Mouse (Mus musculus) limb, embryonic 13.5 days (tissue): Measurements from ENCODE around the gene Eea1. TPM values are rescaled to one million over a fixed set of nuclear protein-coding genes. Genes with fewer than 3 reads are reported as not detected.
"Not testable (repeated sequence)": the region's sequence is repeated elsewhere in the genome, so short reads cannot be mapped to it uniquely, and the experiment has no call there.

Experiments
- ATAC-seq: fragments of 200-750 bp; cut with Nextera tagmentation; 2 replicates; pipeline ENCODE4 v1.8.0; 2017; ENCODE audit warnings: low read depth, moderate number of reproducible peaks, moderate TSS enrichment; ENCODE audit not compliant: low FRiP score
- H3K27ac ChIP-seq: fragments of 300-500 bp; sonication (generic); 2 replicates; pipeline ENCODE4 v1.5.1; 2015; ENCODE audit warnings: inconsistent platforms, mild to moderate bottlenecking, moderate library complexity
- H3K27me3 ChIP-seq: fragments of 300-500 bp; sonication (generic); 2 replicates; pipeline ENCODE4 v1.6.1; 2015; ENCODE audit warnings: mild to moderate bottlenecking, inconsistent platforms
- H3K36me3 ChIP-seq: fragments of 300-500 bp; sonication (generic); 2 replicates; pipeline ENCODE4 v1.6.1; 2015; ENCODE audit warnings: inconsistent platforms, mild to moderate bottlenecking, moderate library complexity
- H3K4me1 ChIP-seq: fragments of 300-500 bp; sonication (generic); 2 replicates; pipeline ENCODE4 v1.6.1; 2015; ENCODE audit warnings: inconsistent platforms
- H3K4me2 ChIP-seq: fragments of 300-500 bp; sonication (generic); replicated peaks from 2 replicates; pipeline ENCODE4 v1.6.1; 2015; ENCODE audit warnings: inconsistent platforms, mild to moderate bottlenecking, moderate library complexity
- H3K4me3 ChIP-seq: fragments of 300-500 bp; sonication (generic); 2 replicates; pipeline ENCODE4 v1.5.1; 2015; ENCODE audit warnings: moderate library complexity, mild to moderate bottlenecking, inconsistent platforms
- H3K9ac ChIP-seq: fragments of 300-500 bp; sonication (generic); 2 replicates; pipeline ENCODE4 v1.6.1; 2015; ENCODE audit warnings: mild to moderate bottlenecking, inconsistent platforms
- H3K9me3 ChIP-seq: fragments of 300-500 bp; sonication (generic); 2 replicates; pipeline ENCODE4 v1.6.1; 2016; ENCODE audit warnings: inconsistent platforms
- WGBS: fragments of 180-500 bp; shearing (Covaris S2); methylation state at CpG from one replicate; pipeline ENCODE4 v1.1.7; 2015; 5-methylcytosine and 5-hydroxymethylcytosine counted together
- polyA plus RNA-seq: library from polyadenylated mRNA; unstranded; fragments of >200 nt; fragmentation: Nextera tagmentation; extraction: Ambion mirVana; gene quantifications from 2 replicates; pipeline ENCODE4 v1.2.1, GENCODE M21; 2015

Eea1 gene
- polyA plus RNA-seq, 1 experiment from 2014 or later: 17.6 TPM

DNA sequence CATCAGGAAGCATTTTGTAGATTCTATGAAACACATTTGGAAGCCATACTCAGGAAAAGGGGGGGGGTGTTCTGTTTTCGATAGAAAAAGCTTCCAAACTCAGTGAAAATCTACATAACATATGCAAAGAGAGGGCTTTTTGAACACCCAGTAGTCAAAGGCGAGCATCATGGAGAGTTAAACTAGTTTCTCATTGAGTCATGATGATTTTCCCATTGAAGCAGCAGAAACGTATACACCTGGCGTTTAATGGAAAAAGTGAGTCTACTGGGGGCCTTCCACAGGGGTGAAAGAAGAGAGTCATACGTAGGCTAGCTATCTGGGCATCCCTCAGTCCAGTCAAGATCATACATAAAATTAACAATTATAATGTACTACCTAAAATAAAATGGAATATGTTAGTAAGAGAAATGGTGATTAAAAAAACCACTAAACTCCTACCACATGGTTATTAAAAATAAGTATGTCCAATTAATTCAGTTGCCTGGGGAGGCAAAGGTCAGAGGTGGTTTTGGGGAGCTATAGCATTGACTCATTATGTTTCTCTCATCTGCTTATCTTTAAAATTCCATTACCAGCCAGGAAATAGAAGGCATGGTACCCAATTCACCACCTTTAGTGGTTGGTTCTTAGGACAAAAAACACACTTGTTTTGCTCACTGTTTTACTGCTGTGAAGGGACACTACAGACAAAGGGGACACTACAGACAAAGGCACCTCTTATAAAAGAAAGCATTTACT lies 25.8 kb upstream of the Eea1 start:
- no peak overlapping the region for H3K9ac ChIP-seq
- H3K4me1 ChIP-seq: peaks cover 19% of the 10 kb centered on the region; the same call in 1 of the 2 replicates
- no peaks in the 10 kb centered on the region for H3K36me3 ChIP-seq
- H3K27ac ChIP-seq: no peak overlapping the region
- H3K4me3 ChIP-seq: no peak overlapping the region
- H3K27me3 ChIP-seq: no peaks in the 10 kb centered on the region
- 72% methylated on average over 5 of the region's 5 CpGs for WGBS
- H3K9me3 ChIP-seq: no peaks in the 10 kb centered on the region
- no peak overlapping the region for H3K4me2 ChIP-seq
- no peak for ATAC-seq

DNA sequence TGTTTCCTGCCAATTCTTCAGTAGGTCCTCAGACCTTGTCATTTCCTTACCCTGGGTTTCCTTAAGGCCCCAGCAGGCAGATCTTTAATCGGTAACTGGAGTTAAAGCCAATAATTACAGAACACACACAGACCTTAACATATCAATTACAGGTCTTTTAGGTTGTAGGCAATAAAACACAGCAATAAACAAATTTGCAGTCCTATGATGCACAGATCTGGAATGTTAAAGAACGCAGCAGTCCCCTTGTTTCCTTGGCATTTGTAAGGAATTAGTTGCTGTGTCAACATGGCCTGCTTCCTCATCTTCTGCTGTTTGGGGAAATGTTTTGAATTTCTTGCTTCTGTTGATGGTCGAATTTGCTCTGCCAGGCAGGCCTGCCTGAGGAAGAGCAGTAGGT lies 21.7 kb upstream of the Eea1 start:
- Histone ChIP-seq H3K36me3 (no peaks in the 10 kb centered on the region), H3K9ac (no peak overlapping the region), H3K4me2 (no peak overlapping the region), H3K27ac (no peak overlapping the region), H3K4me1 (peaks cover 10% of the 10 kb centered on the region; the same call in 1 of the 2 replicates), H3K4me3 (no peak overlapping the region), H3K9me3 (no peaks in the 10 kb centered on the region), H3K27me3 (no peaks in the 10 kb centered on the region)
- WGBS: 3% methylated on average over 3 of the region's 3 CpGs
- ATAC-seq: no peak

DNA sequence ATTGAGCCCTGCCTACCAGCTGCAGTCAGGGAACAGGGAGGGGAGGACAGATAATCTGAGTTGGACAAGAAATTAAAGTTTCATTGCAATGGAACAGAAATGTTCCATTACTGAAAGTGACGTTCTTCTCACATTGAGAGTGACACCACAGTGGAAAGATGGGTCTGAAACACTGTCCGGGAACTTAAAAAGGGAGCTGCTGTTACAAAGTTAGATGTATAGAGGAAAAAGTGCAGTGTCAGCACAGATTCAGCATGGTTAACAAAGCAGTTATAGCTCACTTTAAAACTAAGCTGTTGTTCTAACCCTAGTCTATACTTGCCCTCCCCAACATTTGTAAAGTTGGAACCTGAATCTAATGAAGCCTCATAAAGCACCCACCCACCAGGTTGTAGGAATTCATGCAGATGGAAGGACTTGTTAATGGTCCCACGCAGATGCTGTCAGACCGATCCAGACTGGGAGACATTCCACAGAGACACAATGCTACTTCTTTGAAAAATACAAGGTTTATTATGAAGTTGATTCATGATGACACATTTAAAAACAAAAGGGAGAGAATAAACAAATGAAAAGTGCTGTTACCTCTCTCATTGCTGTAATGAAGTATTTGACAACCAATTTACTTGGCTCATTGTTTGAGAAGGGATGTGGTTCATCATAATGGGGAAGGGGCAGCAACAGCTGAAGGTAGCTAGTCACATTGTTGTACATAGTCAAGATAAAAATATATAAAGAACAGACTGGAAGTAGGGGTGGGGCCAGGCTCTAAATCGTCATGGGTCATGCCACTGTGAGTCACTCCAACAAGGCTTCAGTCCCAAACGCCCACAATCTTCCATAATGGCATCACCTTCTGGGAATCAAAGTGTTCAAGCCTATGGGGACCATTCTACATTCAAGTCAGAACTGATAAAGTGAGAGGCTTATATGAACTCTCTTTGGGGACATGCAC lies 16.9 kb upstream of the Eea1 start:
- Histone ChIP-seq H3K4me1 (peaks cover under 1% of the 10 kb centered on the region; the same call in 1 of the 2 replicates), H3K9me3 (no peaks in the 10 kb centered on the region), H3K4me2 (no peak overlapping the region), H3K4me3 (no peak overlapping the region), H3K27me3 (no peaks in the 10 kb centered on the region), H3K9ac (no peak overlapping the region), H3K36me3 (no peaks in the 10 kb centered on the region), H3K27ac (no peak overlapping the region)
- 61% methylated on average over 6 of the region's 6 CpGs for WGBS
- ATAC-seq: no peak

DNA sequence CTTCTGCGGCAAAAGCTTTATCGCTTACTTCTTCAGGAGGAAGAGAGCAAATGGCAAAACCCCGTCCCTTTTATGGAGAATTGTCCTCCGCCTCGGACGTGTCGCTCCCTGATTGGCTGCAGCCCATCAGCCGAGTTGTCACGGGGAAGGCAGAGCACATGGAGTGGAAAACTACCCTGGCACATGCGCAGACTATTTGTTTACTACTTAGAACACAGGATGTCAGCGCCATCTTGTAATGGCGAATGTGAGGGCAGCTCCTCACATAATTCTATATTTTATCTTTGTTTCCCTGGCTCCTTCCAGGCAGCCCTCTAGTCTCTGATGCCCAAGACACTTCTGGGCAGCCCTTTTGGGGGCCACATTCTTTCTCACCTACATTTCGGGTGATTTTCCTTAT lies 6.8 kb upstream of the Eea1 start:
- H3K36me3 ChIP-seq, H3K9ac ChIP-seq, ATAC-seq, H3K9me3 ChIP-seq, H3K4me1 ChIP-seq, H3K27me3 ChIP-seq, H3K27ac ChIP-seq, H3K4me2 ChIP-seq, H3K4me3 ChIP-seq: not testable (repeated sequence)
- 89% methylated on average over 13 of the region's 13 CpGs for WGBS

DNA sequence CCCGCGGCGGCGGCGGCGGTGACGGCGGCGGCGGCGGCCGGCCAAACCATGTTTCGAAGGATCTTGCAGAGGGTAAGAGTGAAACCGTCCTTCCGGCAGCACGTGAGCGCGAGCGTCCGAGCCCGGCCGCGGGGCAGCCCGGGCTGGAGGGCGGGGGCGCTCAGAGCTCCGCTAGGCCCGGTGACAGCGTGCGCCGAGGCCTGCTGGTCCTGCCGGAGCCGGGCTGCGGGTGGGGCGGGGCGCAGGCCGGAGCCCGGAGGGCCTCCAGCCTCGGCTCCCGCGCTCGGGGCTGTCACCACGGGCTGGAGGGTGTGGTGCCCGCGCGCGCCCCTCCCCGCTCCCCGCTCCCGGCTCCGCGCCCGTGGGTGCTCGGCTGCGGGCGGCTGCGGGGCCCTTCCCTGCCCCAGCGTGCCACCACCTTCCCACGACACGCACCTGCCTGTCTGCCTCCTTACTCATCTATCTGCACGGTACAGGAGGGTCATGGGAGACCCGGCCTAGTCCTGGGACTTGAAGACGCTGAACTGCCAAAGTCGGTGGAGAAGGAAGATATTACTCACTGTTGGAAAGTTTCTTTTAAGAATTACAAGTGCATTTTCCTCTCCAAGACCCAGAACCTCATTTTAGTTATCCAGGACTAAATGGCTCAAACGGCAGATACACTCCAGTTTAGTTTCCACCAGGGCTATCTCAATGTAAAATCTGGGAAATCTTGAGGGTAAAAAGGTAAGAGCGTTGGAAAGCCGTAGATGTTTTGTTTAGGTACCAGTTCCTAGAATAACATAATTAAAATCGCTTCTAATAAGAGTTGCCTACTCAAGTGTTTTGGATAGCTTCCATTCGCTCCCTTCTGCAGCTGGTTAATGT lies 684 bp downstream of the Eea1 start:
- Histone ChIP-seq H3K27me3 (no peaks in the 10 kb centered on the region), H3K4me2 (peak overlapping the region; percentile 86), H3K27ac (peak overlapping the region; percentile 83), H3K36me3 (no peaks in the 10 kb centered on the region), H3K4me3 (peak overlapping the region; percentile 63), H3K9me3 (no peaks in the 10 kb centered on the region), H3K4me1 (peaks cover 16% of the 10 kb centered on the region), H3K9ac (peak overlapping the region; percentile 82)
- 6% methylated on average over 58 of the region's 69 CpGs for WGBS
- peak; percentile 77 for ATAC-seq

DNA sequence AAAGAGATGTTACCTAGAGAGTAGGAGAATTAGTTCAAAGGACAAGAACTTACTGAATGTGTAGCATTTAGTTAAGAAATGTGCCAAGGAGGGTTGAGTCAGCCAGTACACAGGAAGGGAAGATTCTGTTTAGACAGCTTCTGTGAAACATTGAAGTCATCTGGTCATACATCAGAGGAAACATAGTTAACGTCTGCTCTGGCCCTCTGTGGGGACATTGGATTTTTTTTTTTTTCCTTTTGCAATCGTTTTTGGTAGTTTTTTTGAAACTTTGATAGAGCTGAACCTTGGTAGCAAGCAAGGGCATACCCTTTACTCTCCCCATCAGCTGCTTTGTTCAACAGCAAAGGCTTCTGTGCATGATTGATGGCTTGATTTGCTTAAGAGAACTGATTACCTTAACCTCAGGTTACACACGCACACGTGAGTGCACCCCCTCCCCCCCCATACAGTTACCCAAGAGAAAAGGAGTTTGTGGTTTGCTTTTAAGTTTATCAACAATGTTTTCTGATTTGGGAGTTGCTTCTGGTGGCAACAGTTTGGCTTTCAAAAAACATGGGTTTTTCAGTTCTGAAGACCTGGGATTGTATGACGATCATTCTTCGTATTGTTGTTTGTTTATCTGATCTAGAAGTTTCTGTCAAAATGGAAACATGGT lies 1.4 kb downstream of the Eea1 start:
- Histone ChIP-seq H3K4me3 (peak overlapping the region; percentile 63), H3K4me2 (peak overlapping the region; percentile 86), H3K9me3 (no peaks in the 10 kb centered on the region), H3K36me3 (no peaks in the 10 kb centered on the region), H3K9ac (0 out of 2 replicates have a peak overlapping the region, but pooled peaks have one; percentile 35), H3K27ac (no peak overlapping the region), H3K4me1 (peaks cover 16% of the 10 kb centered on the region), H3K27me3 (no peaks in the 10 kb centered on the region)
- ATAC-seq: no peak
- WGBS: 50% methylated on average over 6 of the region's 6 CpGs

DNA sequence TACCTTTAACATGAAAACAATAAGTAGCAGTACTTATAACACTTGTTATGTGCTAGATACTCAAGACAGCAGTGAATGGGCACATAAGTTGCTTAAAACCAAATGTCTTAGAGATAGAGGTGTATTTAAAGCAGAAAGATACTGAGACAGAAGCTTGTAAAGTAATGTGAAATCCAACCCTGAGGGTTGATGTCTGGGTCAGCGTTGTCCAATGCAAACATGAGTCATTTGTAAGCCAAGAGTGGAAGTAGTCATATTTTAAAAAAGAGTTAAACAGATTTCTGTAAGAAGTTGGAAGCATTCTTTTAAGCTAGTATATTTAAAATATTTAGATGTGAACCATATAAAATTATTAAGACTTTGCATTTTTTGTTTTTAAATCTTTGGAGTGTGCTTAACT lies 4.6 kb downstream of the Eea1 start:
- H3K27ac ChIP-seq: no peak overlapping the region
- H3K27me3 ChIP-seq: no peaks in the 10 kb centered on the region
- WGBS: 77% methylated on average over 1 of the region's 1 CpGs
- no peak overlapping the region for H3K4me2 ChIP-seq
- H3K9me3 ChIP-seq: no peaks in the 10 kb centered on the region
- no peak overlapping the region for H3K9ac ChIP-seq
- H3K36me3 ChIP-seq: no peaks in the 10 kb centered on the region
- ATAC-seq: no peak
- peaks cover 10% of the 10 kb centered on the region for H3K4me1 ChIP-seq
- H3K4me3 ChIP-seq: no peak overlapping the region

DNA sequence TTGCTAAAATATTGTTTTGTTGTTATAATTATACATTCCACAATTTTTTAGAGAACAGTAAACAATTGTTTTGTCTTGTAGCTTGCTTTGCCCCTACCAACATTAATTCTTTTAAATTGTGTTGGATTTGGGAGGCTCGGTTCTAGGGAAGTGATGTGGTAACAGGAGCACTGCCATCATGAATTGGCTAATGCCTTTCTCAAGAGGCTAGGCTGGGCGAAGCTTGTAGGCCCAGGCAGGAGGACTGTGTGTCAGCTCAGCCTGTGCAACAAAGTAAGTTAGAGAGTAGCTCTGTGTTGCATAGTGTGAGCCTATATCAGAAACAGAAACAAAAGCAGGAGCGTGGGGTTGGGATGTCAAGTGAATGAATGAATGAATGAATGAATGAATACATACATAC lies 9.0 kb downstream of the Eea1 start:
- ATAC-seq: no peak
- WGBS: 89% methylated on average over 3 of the region's 3 CpGs
- H3K4me2 ChIP-seq: no peak overlapping the region

DNA sequence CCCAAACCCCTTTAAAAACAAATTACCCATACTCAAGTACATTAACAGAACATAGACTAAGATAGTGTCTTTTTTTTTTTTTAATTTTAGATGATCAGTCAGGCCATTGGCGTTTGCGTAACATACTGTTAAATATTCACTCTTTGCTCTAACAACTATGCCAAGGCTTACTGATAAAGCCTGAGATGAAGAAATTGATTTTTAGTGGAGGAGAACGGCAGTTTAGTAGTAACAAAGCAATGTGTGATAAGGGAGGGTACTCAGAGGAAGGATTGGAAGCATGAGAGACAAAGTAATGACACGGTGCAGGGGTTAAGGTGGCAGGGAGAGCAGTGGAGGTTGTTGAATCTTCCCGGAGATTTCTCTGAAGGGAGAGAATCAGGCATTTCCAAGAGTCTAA lies 9.7 kb downstream of the Eea1 start:
- Histone ChIP-seq H3K4me2 (no peak overlapping the region), H3K27ac (no peak overlapping the region), H3K4me1 (no peaks in the 10 kb centered on the region), H3K9me3 (no peaks in the 10 kb centered on the region), H3K27me3 (no peaks in the 10 kb centered on the region), H3K9ac (no peak overlapping the region), H3K4me3 (no peak overlapping the region), H3K36me3 (no peaks in the 10 kb centered on the region)
- 91% methylated on average over 5 of the region's 5 CpGs for WGBS
- ATAC-seq: no peak

More for the DNA sequence above, 9.0 kb downstream of the Eea1 start:
- Histone ChIP-seq H3K9ac (no peak overlapping the region), H3K9me3 (no peaks in the 10 kb centered on the region), H3K27ac (no peak overlapping the region), H3K4me1 (no peaks in the 10 kb centered on the region), H3K4me3 (no peak overlapping the region), H3K27me3 (no peaks in the 10 kb centered on the region), H3K36me3 (no peaks in the 10 kb centered on the region)

DNA sequence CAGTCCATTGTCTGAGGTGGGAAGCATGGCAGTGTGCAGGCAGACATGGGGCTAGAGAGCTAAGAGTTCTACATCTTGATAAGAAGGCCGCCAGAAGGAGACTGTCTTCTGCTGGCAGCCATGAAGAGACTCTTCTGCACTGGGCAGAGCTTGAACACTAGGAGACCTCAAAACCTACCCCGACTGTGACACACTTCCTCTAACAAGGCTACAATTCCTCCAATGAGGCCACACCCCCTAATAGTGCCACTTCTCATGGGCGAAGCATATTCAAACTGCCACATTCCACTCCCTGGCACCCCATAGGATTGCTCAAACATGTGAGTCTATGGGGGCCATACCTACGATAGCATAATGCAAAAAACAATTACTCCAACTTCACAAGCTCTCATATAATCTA lies 10.3 kb downstream of the Eea1 start:
- no peak for ATAC-seq
- H3K4me2 ChIP-seq: no peak overlapping the region
- H3K9ac ChIP-seq: no peak overlapping the region
- no peaks in the 10 kb centered on the region for H3K9me3 ChIP-seq
- H3K36me3 ChIP-seq: no peaks in the 10 kb centered on the region
- no peaks in the 10 kb centered on the region for H3K27me3 ChIP-seq
- WGBS: 94% methylated on average over 4 of the region's 4 CpGs
- no peaks in the 10 kb centered on the region for H3K4me1 ChIP-seq
- H3K4me3 ChIP-seq: no peak overlapping the region
- no peak overlapping the region for H3K27ac ChIP-seq

DNA sequence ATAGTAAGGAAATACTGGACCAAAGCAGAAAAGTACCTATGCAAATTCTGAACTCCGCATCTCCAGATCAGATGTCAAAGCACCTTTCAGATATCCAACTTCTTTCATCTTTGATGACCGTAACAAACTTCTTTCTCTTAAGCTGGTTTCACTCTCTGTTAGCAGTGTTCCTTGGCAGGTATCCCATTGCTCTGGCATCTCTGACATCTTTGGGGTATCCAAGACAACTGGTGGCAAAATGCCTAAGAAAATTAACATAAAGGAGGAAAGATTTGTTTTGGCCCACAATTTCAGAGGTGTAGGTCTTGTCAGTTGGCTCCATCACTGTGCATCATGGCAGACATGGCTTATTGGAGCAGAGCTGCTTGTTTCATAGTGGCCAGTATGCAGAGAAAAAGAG lies 10.9 kb downstream of the Eea1 start:
- WGBS: 92% methylated on average over 2 of the region's 2 CpGs
- H3K4me1 ChIP-seq: no peaks in the 10 kb centered on the region
- H3K9ac ChIP-seq: no peak overlapping the region
- ATAC-seq: no peak
- no peaks in the 10 kb centered on the region for H3K36me3 ChIP-seq
- no peaks in the 10 kb centered on the region for H3K9me3 ChIP-seq
- no peak overlapping the region for H3K4me2 ChIP-seq
- no peak overlapping the region for H3K4me3 ChIP-seq
- no peaks in the 10 kb centered on the region for H3K27me3 ChIP-seq
- H3K27ac ChIP-seq: no peak overlapping the region
